Mouse (Mus musculus) heart, postnatal 14 days (tissue): Measurements from ENCODE around the gene Gm37240. TPM values are rescaled to one million over a fixed set of nuclear protein-coding genes. Genes with fewer than 3 reads are reported as not detected.

Experiments
- DNase-seq, 2 experiments: peaks; one replicate each; pipeline ENCODE4 v3.0.0; 2021 to 2022
- intact Hi-C: fragments of 180-260 bp; cut with DNase I; formaldehyde crosslinking; loops from one replicate; pipeline ENCODE4 v1.15.1; 2025
- total RNA-seq, 2 experiments: library from RNA; stranded (reverse); gene quantifications; 2 replicates each; pipeline ENCODE4 v1.2.3; 2021

The Gm37240 gene
- total RNA-seq, 2 experiments from 2014 or later, result 39.0 to 42.7 TPM

DNA sequence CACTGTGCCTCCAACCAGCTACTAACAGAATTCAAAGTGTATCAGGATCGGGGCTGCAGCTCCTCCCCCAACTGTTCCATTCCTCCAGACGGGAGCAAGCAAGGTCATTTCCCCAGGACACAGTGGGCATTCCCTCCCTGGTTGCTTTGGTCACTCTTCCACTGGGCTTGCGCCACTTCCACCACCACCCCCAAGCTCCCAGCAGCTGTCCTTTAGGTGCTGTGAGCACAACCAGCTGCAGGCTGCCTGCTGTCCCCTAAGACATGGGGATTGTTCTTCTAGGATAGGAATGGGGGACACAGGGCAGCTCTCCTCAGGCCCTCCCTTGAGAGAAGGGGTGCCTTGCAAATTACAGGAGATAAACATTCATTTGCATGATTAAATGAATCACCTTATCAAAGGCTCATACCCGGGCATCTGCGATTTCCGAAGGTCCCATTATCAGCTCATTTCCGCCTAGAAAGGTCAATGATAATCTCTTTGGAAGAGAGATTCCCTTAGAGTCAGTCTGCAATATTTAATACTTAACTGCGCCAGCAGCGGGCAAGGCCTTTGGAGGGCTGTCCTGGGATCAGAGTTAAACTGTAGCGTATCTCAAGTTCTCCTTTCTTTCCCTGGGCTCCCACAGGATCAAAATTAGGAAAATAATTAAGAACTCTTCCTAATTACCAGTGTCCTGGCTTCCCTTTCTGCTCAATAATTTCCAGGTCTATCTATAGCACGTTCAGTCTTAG lies 1247.4 kb downstream of the Gm37240 start:
- intact Hi-C loops, result no loop called here
- DNase-seq, result peak in 1 of 2 experiments; percentile 28

- no peak for DNase-seq
- intact Hi-C loops, result no loop called here
Measured at GRCm38 (mm10) chr3:84638858-84639257, 1248.5 kb downstream of the Gm37240 start.

DNA sequence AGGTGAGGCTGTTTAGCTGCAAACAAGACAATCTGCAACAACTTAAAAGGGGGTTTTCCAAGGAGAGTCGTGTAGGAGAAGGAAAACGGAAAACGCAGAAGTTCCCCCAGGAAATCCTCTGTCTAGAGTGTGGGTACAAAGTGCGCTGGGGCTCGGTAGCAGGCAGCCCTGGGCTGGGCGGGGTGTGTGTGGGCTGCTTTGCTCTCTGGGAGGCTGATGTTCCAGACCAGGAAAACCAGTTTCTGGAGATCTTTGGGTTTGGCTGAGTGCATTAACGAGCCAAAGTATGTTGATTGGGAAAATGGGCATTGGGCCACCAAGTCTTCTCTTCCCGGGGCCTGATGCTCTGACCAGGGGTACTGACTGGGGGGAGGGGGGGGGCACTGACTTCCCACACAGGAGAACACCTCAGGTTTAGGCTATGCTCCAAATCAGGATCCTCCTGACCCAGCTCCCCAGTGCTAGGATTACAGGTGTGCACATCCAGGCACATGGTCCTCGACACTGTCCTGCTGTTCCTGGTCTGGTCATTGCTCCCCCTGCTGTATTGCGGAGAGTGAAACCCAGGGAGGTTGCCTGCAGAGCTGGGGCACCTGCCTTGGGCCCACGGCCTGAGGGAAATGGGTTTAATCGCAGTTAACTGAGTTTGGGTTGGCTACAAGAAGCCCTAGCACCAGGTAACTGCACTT lies 1249.3 kb downstream of the Gm37240 start:
- no peak for DNase-seq
- intact Hi-C loops, result no loop called here

DNA sequence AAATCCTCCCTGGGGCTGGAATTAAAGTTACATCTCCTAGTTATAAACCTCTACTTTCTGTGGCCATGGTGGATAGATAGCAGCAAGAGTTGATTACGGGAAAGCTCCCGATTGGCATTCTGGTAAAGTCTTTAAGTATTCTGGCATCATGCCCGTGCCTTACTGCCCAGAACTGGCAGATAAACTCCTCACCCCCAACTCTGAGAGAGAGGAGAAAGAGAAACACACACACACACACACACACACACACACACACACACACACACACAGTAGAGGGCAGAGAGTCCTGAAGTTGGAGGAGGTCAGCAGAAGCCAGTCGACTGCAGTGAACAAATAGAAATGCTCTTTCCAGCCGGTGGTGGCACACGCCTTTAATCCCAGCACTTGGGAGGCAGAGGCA lies 1250.2 kb downstream of the Gm37240 start:
- intact Hi-C loops, result no loop called here
- no peak for DNase-seq

DNA sequence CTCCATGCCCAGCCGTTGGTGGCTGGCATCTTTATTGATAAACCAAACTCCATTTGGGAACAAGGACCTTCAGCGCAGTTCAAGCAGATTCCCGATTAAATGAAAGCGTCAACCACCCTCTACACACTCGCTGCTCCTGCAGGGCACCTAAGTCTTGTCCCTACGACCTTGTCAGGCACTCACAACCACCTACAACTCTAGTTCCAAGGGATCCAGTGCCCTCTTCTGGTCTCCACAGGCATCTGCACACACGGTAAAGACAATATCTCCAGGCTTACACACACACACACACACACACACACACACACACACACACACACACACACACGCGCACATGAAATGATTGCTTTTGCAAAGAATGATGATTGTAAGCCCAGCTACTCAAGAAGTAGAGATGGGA lies 1255.7 kb downstream of the Gm37240 start:
- intact Hi-C loops, result no loop called here
- no peak for DNase-seq

GRCm38 (mm10) chr3:84622026-84622425 lies 1265.3 kb downstream of the Gm37240 start:
- no peak for DNase-seq
- intact Hi-C loops, result no loop called here

GRCm38 (mm10) chr3:84619725-84620124 lies 1267.6 kb downstream of the Gm37240 start:
- DNase-seq, result no peak
- intact Hi-C loops, result loop anchor here (5.0 kb wide), 2 partner anchors 268 to 283 kb away; no protein-coding TSS in a partner anchor

- no peak for DNase-seq
- intact Hi-C loops, result loop anchor here (5.0 kb wide), 2 partner anchors 268 to 283 kb away; no protein-coding TSS in a partner anchor
Measured at GRCm38 (mm10) chr3:84619056-84619455, 1268.3 kb downstream of the Gm37240 start.

- no peak for DNase-seq
- intact Hi-C loops, result loop anchor here (5.0 kb wide), 2 partner anchors 269 to 284 kb away; no protein-coding TSS in a partner anchor
Measured at GRCm38 (mm10) chr3:84618627-84619026, 1268.7 kb downstream of the Gm37240 start.

DNA sequence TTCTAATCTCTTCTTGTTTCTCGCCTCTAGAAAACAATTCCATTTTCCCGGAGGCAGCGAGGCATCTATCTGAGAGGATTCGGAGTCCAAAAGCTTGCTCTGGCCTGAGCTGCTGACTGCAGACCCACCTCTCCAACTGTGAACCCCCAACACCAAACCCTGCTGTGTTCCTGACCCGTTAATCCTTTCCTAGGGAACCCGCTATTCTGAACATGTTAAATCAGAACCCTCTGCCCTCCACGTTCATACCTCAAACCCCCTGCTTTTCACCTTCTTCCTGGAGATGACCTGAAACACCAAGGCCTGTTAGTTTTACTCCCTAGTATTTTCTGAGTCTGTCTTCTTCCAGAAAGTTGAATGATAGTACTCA lies 1271.5 kb downstream of the Gm37240 start:
- intact Hi-C loops, result loop anchor here (2.0 to 5.0 kb wide), 4 partner anchors 77 to 286 kb away; no protein-coding TSS in a partner anchor
- no peak for DNase-seq

- intact Hi-C loops, result loop anchor here (2.0 to 5.0 kb wide), 4 partner anchors 78 to 287 kb away; no protein-coding TSS in a partner anchor
- DNase-seq, result peak in 1 of 2 experiments; percentile 18
Measured at GRCm38 (mm10) chr3:84615050-84615855, 1272.1 kb downstream of the Gm37240 start.

- no peak for DNase-seq
- intact Hi-C loops, result no loop called here
Measured at GRCm38 (mm10) chr3:84610183-84610710, 1277.1 kb downstream of the Gm37240 start.

DNA sequence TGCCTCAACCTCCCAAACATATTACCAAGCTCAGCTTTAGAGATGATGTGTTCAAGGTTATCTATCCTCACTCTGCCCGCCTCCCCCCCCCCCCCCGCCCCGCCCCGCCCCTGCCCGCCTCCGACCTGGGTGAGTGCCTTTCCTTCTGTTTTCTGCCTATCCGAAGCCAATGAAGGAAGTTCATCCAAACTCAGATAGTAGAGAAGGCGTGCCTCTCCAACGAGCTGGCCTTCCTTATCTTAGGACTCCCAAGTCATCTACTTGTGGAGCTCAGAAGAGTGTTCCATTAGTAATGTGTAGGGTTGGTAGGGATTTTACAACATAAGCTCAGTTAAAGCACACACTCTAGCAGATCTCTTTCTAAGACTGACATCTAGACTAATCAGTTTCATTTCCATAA lies 1284.1 kb downstream of the Gm37240 start:
- no peak for DNase-seq
- intact Hi-C loops, result no loop called here

GRCm38 (mm10) chr3:84602759-84603158 lies 1284.6 kb downstream of the Gm37240 start:
- intact Hi-C loops, result no loop called here

DNA sequence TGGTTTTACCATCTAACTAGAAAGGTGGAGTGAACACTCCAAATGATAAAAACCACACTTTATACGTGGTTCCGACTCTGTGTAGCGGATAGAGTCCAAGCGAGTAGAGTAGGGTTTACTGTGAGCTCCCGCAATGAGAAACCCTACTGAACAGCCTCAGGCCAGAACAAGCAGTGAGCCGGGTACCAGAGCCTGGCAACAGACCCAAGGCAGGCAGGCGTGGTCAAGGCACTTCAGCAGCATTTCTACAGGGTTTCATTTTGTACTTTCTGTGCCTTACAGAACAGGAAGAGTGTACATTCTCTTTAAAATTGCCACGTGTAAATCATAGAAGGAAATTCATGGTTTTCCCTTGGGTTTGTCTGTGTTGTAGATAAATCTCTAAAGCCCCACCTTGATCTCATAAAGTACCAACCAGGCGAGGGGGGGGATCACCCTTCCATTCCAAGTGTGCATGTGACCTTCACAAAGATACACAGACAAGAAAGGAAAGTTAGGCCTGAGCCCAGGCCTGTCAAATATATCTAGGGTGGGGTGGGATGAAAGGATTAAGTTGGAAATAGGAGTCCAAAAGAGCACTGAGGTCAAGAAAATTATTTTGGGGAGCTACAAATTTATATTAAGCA lies 1285.3 kb downstream of the Gm37240 start:
- DNase-seq, result no peak
- intact Hi-C loops, result no loop called here

More at GRCm38 (mm10) chr3:84602759-84603158, 1284.6 kb downstream of the Gm37240 start:
- DNase-seq, result no peak

GRCm38 (mm10) chr3:84598756-84599155 lies 1288.6 kb downstream of the Gm37240 start:
- intact Hi-C loops, result no loop called here
- DNase-seq, result no peak

GRCm38 (mm10) chr3:84597996-84598734 lies 1289.2 kb downstream of the Gm37240 start:
- DNase-seq, result no peak
- intact Hi-C loops, result no loop called here

GRCm38 (mm10) chr3:84595677-84596234 lies 1291.6 kb downstream of the Gm37240 start:
- intact Hi-C loops, result no loop called here
- no peak for DNase-seq
